Mouse (Mus musculus) lung, embryonic 15.5 days (tissue): Measurements from ENCODE around the gene Slc22a18. TPM values are rescaled to one million over a fixed set of nuclear protein-coding genes. Genes with fewer than 3 reads are reported as not detected.

Source experiments
- ATAC-seq: fragments of 200-750 bp; cut with Nextera tagmentation; 2 replicates; pipeline ENCODE4 v1.8.0; 2017; ENCODE audit warnings: moderate number of reproducible peaks, borderline replicate concordance; ENCODE audit not compliant: low FRiP score, low TSS enrichment; ENCODE audit errors: extremely low read depth
- H3K27ac ChIP-seq: fragments of 300-500 bp; sonication (generic); 2 replicates; pipeline ENCODE4 v1.5.1; 2015; ENCODE audit warnings: moderate library complexity, mild to moderate bottlenecking, inconsistent platforms
- H3K27me3 ChIP-seq: fragments of 300-500 bp; sonication (generic); 2 replicates; pipeline ENCODE4 v1.6.1; 2015; ENCODE audit warnings: inconsistent platforms
- H3K36me3 ChIP-seq: fragments of 300-500 bp; sonication (generic); 2 replicates; pipeline ENCODE4 v1.6.1; 2015; ENCODE audit warnings: inconsistent platforms
- H3K4me1 ChIP-seq: fragments of 300-500 bp; sonication (generic); 2 replicates; pipeline ENCODE4 v1.6.1; 2015; ENCODE audit warnings: inconsistent platforms
- H3K4me2 ChIP-seq: fragments of 300-500 bp; sonication (generic); 2 replicates; pipeline ENCODE4 v1.6.1; 2015; ENCODE audit warnings: inconsistent platforms, mild to moderate bottlenecking, moderate library complexity
- H3K4me3 ChIP-seq: fragments of 300-500 bp; sonication (generic); 2 replicates; pipeline ENCODE4 v1.5.1; 2015; ENCODE audit warnings: mild to moderate bottlenecking, inconsistent platforms
- H3K9ac ChIP-seq: fragments of 300-500 bp; sonication (generic); 2 replicates; pipeline ENCODE4 v1.6.1; 2015; ENCODE audit warnings: inconsistent platforms
- H3K9me3 ChIP-seq: fragments of 300-500 bp; sonication (generic); 2 replicates; pipeline ENCODE4 v1.6.1; 2016; ENCODE audit warnings: inconsistent platforms
- WGBS: fragments of 180-500 bp; shearing (Covaris S2); methylation state at CpG from one replicate; pipeline ENCODE4 v1.1.7; 2015; 5-methylcytosine and 5-hydroxymethylcytosine counted together
- polyA plus RNA-seq: library from polyadenylated mRNA; unstranded; fragments of >200 nt; fragmentation: Nextera tagmentation; extraction: Ambion mirVana; gene quantifications from 2 replicates; pipeline ENCODE4 v1.2.1, GENCODE M21; 2015

Slc22a18 gene
- polyA plus RNA-seq, 1 experiment from 2014 or later = 1.9 TPM

DNA sequence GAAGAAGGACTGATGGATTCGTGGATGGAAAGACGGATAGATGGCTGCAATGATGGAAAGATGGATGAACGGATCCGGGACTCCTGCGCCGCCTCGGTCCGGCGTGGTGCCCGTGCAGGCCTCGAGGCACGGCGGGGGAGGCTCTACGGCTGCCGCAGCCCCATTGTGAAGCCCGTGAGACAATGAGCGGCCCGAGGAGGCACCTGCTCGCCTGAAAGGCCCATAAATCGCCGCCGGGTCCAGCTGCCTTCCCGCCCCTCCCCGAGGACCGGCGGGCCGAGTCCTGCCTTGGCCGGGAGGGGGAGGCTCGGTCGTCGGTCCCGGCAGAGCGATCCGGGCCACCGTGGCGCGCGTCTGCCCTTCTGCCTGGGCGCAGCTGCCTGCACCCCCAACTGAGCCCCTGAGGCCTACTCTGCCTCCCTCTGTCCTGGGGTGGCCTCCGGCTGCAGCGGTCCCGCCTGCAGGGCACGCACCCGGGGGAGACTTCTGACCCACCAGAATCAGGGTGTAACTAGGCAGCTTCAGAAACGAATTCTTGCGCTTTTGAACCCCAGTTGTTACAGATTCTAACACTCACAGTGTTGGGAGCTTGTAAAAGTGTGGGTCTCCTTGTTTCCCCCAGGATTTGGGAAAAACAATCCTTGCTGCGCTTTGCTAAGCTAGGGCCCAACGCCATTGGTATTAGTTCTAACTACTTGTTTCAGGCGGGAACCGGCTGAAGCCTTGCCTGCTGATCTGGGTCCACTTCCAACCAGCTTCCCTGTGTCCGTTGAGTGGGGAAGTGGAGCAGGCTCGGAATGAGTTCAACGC, 27.7 kb upstream of the Slc22a18 start:
- Histone ChIP-seq H3K36me3 (no peaks in the 10 kb centered on the region), H3K9ac (peak overlapping the region; percentile 40), H3K27me3 (peaks cover 60% of the 10 kb centered on the region), H3K4me1 (peaks cover 10% of the 10 kb centered on the region), H3K4me3 (peak overlapping the region; percentile 38), H3K27ac (no peak overlapping the region), H3K9me3 (no peaks in the 10 kb centered on the region), H3K4me2 (peak overlapping the region; percentile 72)
- WGBS = 6% methylated on average over 53 of the region's 53 CpGs
- ATAC-seq = no peak

DNA sequence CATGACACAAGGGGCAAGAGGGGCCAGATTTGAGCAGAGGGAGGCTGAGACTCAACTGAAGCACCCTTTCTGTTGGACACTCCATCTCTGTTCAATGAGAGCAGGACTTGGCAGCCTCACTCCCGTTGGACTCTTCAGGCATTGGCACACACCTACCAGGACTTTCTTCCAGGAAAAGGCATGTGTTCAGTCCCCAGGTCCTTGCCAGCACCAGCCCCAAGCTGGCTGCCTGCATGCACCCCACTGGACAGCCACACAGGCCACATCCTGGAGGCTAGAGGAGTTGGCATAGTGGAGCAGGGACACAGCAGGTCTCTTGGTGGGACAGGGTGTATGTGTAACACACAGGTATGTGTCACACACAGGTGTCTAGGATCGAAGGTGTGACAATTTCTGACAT, 26.4 kb upstream of the Slc22a18 start:
- 54% methylated on average over 2 of the region's 2 CpGs for WGBS
- H3K9ac ChIP-seq = no peak overlapping the region
- no peaks in the 10 kb centered on the region for H3K9me3 ChIP-seq
- H3K4me2 ChIP-seq = no peak overlapping the region
- H3K36me3 ChIP-seq = no peaks in the 10 kb centered on the region
- H3K27me3 ChIP-seq = peaks cover 57% of the 10 kb centered on the region
- peaks cover 10% of the 10 kb centered on the region for H3K4me1 ChIP-seq
- H3K27ac ChIP-seq = no peak overlapping the region
- ATAC-seq = no peak
- no peak overlapping the region for H3K4me3 ChIP-seq

DNA sequence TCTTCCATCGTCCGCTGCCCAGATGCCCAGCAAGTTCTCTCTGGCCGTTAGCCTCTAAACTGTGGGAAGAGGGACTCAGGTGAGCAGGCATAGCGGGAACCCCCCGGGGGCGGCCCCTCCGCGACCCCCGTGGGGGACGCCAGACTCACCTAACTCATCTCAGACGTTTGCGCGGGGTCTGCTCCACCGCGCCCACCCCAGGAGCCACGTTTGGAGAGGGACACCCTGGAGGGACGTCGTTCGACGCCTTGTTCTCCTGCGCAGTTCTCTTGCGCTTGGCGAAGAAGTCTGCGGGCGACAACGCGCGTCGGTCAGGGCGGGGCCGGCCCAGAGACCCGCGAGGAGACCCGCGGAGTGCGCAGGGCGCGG, 14.6 kb upstream of the Slc22a18 start:
- Histone ChIP-seq H3K36me3 (no peaks in the 10 kb centered on the region), H3K4me2 (peak overlapping the region; percentile 66), H3K4me3 (peak overlapping the region; percentile 57), H3K4me1 (0 out of 2 replicates have a peak, but pooled peaks cover 21% of the 10 kb centered on the region), H3K9ac (peak overlapping the region; percentile 53), H3K9me3 (peaks cover 10% of the 10 kb centered on the region; the same call in 1 of the 2 replicates), H3K27ac (peak overlapping the region; percentile 69), H3K27me3 (no peaks in the 10 kb centered on the region; the same call in 1 of the 2 replicates)
- 0 out of 2 replicates have a peak, but pooled peaks have one; percentile 1 for ATAC-seq
- 21% methylated on average over 38 of the region's 38 CpGs for WGBS

DNA sequence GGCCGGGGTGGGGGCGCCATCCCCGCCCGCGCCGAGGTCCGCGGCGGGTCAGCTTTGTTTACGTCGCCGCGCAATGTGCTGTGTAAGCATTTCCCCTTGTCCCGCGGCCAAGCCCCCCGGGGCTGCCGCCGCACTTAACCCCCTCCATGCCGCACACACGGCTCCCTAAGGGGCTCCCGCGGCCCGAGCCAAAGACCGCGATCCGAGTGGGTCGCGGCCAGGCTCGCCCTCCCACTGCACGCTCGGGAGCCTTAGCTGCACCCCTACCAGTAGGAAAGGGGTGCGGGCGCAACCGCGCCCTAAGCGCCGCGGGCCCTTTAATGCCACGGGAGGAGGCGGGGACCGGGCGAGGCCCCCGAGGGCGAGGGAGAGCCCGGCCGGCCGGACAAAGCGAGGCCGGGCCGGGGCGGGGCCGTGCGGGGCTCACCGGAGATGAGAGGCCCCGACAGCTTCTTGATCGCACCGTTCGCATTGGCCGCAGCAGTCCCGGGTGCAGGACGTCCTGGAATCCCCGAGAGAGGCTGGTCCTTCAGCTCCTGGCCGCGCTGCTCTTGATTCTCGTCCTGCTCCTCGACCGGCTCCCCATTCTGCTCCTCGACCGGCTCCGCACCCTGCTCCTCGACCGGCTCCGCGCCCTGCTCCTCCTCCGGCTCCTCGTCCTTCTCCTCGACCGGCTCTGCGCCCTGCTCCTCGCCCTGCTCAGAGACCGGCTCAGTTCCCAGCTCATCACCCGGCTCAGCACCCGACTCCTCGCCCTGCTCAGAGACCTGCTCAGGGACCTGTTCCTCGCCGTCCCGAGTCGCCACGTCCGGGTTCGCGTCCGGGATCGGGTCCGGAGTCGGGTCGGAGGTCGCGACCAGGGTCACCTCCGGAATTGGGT, 14.0 kb upstream of the Slc22a18 start:
- H3K4me1 ChIP-seq = peaks cover 27% of the 10 kb centered on the region
- H3K9me3 ChIP-seq = peaks cover 10% of the 10 kb centered on the region; the same call in 1 of the 2 replicates
- no peaks in the 10 kb centered on the region for H3K36me3 ChIP-seq
- H3K27ac ChIP-seq = peak overlapping the region; percentile 69
- H3K9ac ChIP-seq = peak overlapping the region; percentile 53
- peak overlapping the region; percentile 57 for H3K4me3 ChIP-seq
- H3K4me2 ChIP-seq = peak overlapping the region; percentile 66
- peak; percentile 15; the same call in 1 of the 2 replicates for ATAC-seq
- no peaks in the 10 kb centered on the region; the same call in 1 of the 2 replicates for H3K27me3 ChIP-seq
- WGBS = 29% methylated on average over 82 of the region's 100 CpGs

DNA sequence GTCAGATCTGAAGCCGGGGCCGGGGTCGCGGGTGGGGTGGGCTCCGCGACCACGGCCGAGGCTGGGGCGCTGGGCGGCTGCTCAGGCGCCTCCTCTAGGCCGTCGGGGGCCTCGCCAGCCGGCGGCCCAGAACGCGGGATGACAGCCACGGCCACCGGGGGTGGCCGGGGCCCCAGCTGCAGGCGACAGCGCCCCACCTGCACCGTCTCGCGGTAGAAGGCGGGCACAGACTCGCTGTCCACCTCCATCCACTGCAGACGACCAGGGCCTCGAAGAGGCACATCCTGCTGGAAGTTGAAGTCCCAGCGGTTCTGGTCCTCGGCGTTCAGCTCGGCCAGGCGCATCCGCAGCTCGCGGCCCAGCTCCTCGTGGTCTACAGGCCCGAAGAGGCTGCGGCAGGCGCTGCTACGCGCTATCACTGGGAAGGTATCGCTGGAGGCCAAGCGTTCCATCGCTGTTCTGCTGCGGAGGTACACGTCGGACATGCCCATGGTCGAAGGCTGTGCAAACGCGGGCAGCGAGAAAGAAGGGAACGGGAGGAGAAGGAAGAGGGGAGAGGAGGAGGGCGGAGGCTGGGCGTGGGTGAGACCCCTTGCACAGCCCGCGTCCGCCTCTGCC, 13.2 kb upstream of the Slc22a18 start:
- no peaks in the 10 kb centered on the region for H3K36me3 ChIP-seq
- H3K9ac ChIP-seq = peak overlapping the region; percentile 53
- peak overlapping the region; percentile 57 for H3K4me3 ChIP-seq
- peaks cover 35% of the 10 kb centered on the region for H3K4me1 ChIP-seq
- H3K27ac ChIP-seq = peak overlapping the region; percentile 69
- H3K9me3 ChIP-seq = peaks cover 10% of the 10 kb centered on the region; the same call in 1 of the 2 replicates
- peak overlapping the region; percentile 66 for H3K4me2 ChIP-seq
- no peak for ATAC-seq
- WGBS = 38% methylated on average over 57 of the region's 60 CpGs
- peaks cover 4% of the 10 kb centered on the region; the same call in 1 of the 2 replicates for H3K27me3 ChIP-seq

DNA sequence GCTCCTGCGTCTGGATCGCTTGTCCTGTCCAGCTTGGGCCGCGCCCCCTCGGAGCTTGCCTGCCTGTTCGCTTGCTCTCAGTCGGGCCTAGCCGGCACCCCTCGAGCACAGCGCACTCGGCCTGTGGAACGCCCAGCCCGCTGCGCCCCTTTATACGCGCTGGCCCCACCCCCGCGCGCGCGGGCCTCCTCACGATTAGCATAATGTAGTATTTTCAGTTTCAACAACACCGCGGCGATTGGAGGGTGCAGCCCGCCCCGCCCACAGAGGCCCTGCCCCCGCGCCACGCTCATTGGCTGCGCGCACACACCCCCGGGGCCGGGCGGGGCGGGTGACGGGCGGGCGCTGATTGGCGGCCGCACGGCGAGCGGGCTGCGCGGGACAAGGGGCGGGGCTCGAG, 12.7 kb upstream of the Slc22a18 start, which contains the start of gene Cdkn1c:
Gene Cdkn1c, minus strand, starts transcription at position 177 of the 400 bp plus-strand sequence.
- Histone ChIP-seq H3K27me3 (peaks cover 4% of the 10 kb centered on the region; the same call in 1 of the 2 replicates), H3K9me3 (peaks cover 10% of the 10 kb centered on the region; the same call in 1 of the 2 replicates), H3K4me2 (peak within 1 kb of the TSS; percentile 66), H3K27ac (peak within 1 kb of the TSS; percentile 69), H3K4me3 (peak within 1 kb of the TSS; percentile 57), H3K9ac (peak within 1 kb of the TSS; percentile 53), H3K36me3 (no peaks in the 10 kb centered on the region), H3K4me1 (peaks cover 36% of the 10 kb centered on the region)
- peak; percentile 82 for ATAC-seq
- WGBS = 24% methylated on average over 48 of the region's 48 CpGs

DNA sequence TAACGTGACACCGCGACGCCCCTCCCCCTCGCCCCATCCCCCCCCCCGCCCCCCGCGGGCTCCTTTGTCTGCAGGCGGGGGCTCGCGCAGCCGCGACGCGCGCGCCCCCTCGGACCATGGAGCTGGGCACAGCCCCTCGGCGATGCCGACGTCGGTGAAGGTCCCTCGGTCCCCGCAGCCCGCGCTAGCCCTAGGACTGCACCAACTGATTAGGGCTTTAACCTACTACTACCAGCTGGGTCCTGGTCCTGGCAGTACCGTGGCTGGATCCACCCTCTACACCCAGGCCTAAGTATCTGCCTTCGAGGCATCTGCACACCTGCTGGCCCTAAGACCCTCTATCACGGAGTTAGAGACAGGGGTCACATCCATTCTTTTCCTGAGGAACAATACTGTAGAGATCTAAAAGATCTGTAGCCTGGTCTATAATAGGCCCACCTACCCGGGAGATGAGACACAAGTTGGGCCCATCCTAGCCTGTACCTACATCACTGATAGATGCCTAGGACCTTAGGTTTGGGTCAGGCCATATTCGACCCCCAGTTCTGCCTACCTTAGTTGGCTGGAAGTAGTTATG, 12.2 kb upstream of the Slc22a18 start:
- Histone ChIP-seq H3K4me3 (peak overlapping the region; percentile 24), H3K9me3 (peaks cover 10% of the 10 kb centered on the region; the same call in 1 of the 2 replicates), H3K4me1 (peaks cover 36% of the 10 kb centered on the region), H3K36me3 (no peaks in the 10 kb centered on the region), H3K4me2 (peak overlapping the region; percentile 66), H3K27ac (peak overlapping the region; percentile 65), H3K27me3 (peaks cover 4% of the 10 kb centered on the region; the same call in 1 of the 2 replicates), H3K9ac (peak overlapping the region; percentile 39)
- ATAC-seq = peak; percentile 39
- WGBS = 25% methylated on average over 30 of the region's 32 CpGs

DNA sequence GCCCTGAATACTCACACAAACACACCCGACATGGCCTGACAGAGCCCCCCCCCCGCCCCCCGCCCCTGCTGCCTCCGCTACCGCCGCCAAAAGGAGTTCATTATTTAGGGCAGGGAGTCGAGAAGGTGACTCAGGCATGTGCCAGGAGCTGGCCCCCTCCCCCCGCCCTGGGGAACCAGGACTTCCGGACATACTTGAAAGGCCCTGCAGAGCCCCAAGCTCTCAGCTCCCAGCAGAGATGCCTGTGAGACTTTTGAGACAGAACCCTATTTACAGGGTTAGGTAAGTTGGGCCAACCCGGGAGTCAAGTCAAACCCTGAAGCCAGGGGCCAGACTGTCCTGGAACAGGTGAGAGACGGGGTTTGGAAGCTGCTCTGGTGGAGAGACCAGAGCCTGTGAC, 11.6 kb upstream of the Slc22a18 start:
- Histone ChIP-seq H3K9me3 (peaks cover 10% of the 10 kb centered on the region; the same call in 1 of the 2 replicates), H3K9ac (no peak overlapping the region), H3K4me2 (peak overlapping the region; percentile 66), H3K27me3 (peaks cover 4% of the 10 kb centered on the region; the same call in 1 of the 2 replicates), H3K36me3 (no peaks in the 10 kb centered on the region), H3K27ac (peak overlapping the region; percentile 65), H3K4me3 (0 out of 2 replicates have a peak overlapping the region, but pooled peaks have one; percentile 24), H3K4me1 (peaks cover 36% of the 10 kb centered on the region)
- 42% methylated on average over 11 of the region's 11 CpGs for WGBS
- ATAC-seq = no peak

DNA sequence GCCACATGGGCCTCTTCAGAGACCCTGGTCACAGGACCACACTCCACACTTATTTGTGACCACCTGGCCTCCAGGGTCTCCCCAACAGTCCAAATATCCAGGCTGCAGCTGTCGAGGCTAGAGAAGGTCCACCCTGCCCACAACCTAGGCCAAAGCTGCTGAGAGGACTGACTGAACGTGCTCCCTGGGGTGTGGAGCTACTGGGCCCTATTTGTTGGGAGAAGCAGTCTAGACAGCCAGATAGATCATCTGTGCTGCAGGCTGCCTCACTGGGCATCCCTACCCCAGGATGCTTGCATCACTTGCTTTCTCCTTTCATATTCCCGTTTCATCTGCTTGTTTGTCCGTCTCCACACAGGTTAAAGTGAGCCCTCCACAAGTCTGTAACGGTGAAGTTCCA, 11.0 kb upstream of the Slc22a18 start:
- Histone ChIP-seq H3K9me3 (peaks cover 10% of the 10 kb centered on the region; the same call in 1 of the 2 replicates), H3K9ac (no peak overlapping the region), H3K4me3 (no peak overlapping the region), H3K4me2 (no peak overlapping the region), H3K27me3 (peaks cover 4% of the 10 kb centered on the region; the same call in 1 of the 2 replicates), H3K27ac (0 out of 2 replicates have a peak overlapping the region, but pooled peaks have one; percentile 13), H3K4me1 (peaks cover 36% of the 10 kb centered on the region), H3K36me3 (no peaks in the 10 kb centered on the region)
- 81% methylated on average over 5 of the region's 5 CpGs for WGBS
- ATAC-seq = no peak

DNA sequence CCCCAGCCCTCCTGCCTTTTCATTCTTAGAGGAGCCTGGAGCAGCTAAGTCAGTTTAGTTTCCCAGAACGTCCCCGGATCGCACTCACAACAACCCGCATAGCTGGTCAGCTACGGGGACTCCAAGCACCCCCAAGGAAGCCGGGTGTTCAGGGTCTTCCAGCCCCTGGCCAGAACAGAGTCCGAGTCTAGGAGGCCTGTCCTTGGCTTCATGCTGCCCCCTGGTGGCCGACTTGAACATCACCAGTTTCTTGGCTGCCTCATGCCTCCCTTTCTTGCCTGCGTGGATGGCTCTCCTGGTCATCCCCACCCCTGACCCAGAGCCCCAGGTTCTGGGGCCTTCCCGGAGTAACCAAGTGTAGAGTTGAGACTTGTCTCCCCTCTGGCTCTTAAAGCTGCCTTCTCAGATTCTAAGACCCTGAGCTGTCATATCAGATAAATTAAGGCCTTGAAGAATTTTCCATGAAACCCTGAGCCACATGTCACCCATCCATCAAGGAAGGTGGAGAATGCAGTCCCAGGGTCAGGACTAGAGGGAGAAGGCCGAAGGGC, 9.6 kb upstream of the Slc22a18 start:
- peaks cover 10% of the 10 kb centered on the region; the same call in 1 of the 2 replicates for H3K9me3 ChIP-seq
- no peak overlapping the region for H3K4me3 ChIP-seq
- ATAC-seq = no peak
- H3K36me3 ChIP-seq = no peaks in the 10 kb centered on the region
- peak overlapping the region; percentile 77; the same call in 1 of the 2 replicates for H3K4me2 ChIP-seq
- peaks cover 36% of the 10 kb centered on the region for H3K4me1 ChIP-seq
- 28% methylated on average over 11 of the region's 11 CpGs for WGBS
- H3K9ac ChIP-seq = no peak overlapping the region
- peak overlapping the region; percentile 74 for H3K27ac ChIP-seq
- H3K27me3 ChIP-seq = peaks cover 4% of the 10 kb centered on the region; the same call in 1 of the 2 replicates
